Comparison of ENCODE assay signal across 8 mouse cellular contexts in the genomic region with DNA sequence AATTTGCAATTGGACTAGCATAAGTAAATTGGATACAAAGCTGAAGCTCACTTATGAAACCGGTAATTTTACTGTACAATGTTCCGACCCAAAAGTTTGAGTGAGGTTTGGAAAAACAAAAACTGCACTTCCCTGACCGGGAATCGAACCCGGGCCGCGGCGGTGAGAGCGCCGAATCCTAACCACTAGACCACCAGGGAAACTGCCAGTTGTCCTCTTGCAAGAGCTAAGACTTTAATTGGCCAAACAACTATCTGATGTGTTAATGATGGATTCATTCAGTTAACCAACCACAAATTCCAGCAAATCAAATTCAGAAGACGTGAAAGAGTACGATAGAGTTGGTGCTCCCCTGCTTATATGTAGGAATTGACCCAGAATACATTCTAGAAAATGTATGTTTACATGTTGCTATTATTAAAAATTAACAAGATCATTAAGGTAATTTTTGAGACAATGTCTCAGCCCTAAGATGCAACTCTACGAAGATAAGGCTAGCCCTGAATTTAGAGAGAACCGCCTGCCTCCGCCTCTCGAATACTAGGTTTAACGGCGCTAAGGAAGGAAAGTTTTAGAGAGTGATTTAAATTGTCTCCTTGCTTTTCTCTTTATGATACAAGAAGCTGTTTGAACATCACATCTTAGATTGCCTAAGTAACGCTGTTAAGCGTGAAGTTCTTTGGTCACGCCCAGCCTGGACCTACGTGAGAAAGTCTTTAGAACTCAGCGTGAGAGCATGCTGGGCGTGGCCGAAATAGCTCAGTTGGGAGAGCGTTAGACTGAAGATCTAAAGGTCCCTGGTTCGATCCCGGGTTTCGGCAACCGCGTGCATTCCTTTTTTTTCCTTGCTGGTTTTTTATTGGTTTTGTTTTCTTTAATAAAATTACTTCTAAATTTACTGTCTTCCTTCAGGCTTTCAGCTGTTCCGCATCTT. TPM values are rescaled to one million over a fixed set of nuclear protein-coding genes. Genes with fewer than 3 reads are reported as not detected.
DNase-seq lines count a peak whose midpoint lies in the region; ATAC-seq lines count a peak whose summit lies in the region.

No protein-coding gene starts in this region.

- H3K36me3 ChIP-seq in intestine, embryonic 16.5 days (ENCODE audit: control insufficient read depth, insufficient read depth, low read length): no peaks in the 10 kb centered on the region
- H3K36me3 ChIP-seq in midbrain, embryonic 10.5 days: no peaks in the 10 kb centered on the region

- no peak overlapping the region for H3K27ac ChIP-seq in intestine, embryonic 16.5 days (ENCODE audit: low read length)
- H3K27ac ChIP-seq in midbrain, embryonic 10.5 days (replicated peaks): 0 out of 2 replicates have a peak overlapping the region, but pooled peaks have one; percentile 33

- intact Hi-C loops in gastrocnemius, postnatal 36 days (cut with DNase I): loop anchor here (5.0 kb wide), 2 partner anchors 71 to 866 kb away; no protein-coding TSS in a partner anchor
- intact Hi-C loops in left cerebral cortex, postnatal 36 days (cut with DNase I): loop anchor here (2.0 to 10.0 kb wide), 3 partner anchors 40 to 864 kb away; a partner anchor contains a TSS

- peak overlapping the region; percentile 23; the same call in 1 of the 2 replicates for H3K9ac ChIP-seq in intestine, embryonic 16.5 days (ENCODE audit: low read depth, low read length)

- under 1% methylated on average over 32 of the region's 32 CpGs for WGBS in intestine, embryonic 16.5 days
- under 1% methylated on average over 32 of the region's 32 CpGs for WGBS in midbrain, embryonic 10.5 days

- no peaks in the 10 kb centered on the region for H3K27me3 ChIP-seq in intestine, embryonic 16.5 days (replicated peaks; ENCODE audit: control insufficient read depth, insufficient read depth, low read length)
- peaks cover 9% of the 10 kb centered on the region; the same call in 1 of the 2 replicates for H3K27me3 ChIP-seq in midbrain, embryonic 10.5 days (ENCODE audit: low read depth, poor library complexity, severe bottlenecking)

- H3K4me3 ChIP-seq in intestine, embryonic 16.5 days (ENCODE audit: low read length): peak overlapping the region; percentile 60
- peak overlapping the region; percentile 67 for H3K4me3 ChIP-seq in midbrain, embryonic 10.5 days

- peak overlapping the region; percentile 89 for H3K4me2 ChIP-seq in intestine, embryonic 16.5 days (ENCODE audit: low read depth, low read length)

- peak; percentile 92 for DNase-seq in adrenal gland, adult 2 months
- DNase-seq in embryo, embryonic 11 days: peak; percentile 91
- peak; percentile 84 to 92 for DNase-seq in gastrocnemius, postnatal 36 days
- peak; percentile 87 to 91 for DNase-seq in left cerebral cortex, postnatal 36 days (ENCODE audit: low spot score in 2 of 2)
- DNase-seq in midbrain, embryonic 10.5 days (ENCODE audit: low spot score): peak; percentile 92
- DNase-seq in right cerebral cortex, postnatal 36 days (ENCODE audit: low spot score in 2 of 2): peak; percentile 81 to 83
- DNase-seq in yolk sac, embryonic 10.5 days (ENCODE audit: low spot score): peak; percentile 88

- peak; percentile 84 for ATAC-seq in intestine, embryonic 16.5 days

- H3K4me1 ChIP-seq in intestine, embryonic 16.5 days (ENCODE audit: control insufficient read depth, insufficient read depth, low read length): peaks cover 2% of the 10 kb centered on the region; the same call in 1 of the 2 replicates
- H3K4me1 ChIP-seq in midbrain, embryonic 10.5 days: peaks cover 11% of the 10 kb centered on the region

- no peaks in the 10 kb centered on the region for H3K9me3 ChIP-seq in intestine, embryonic 16.5 days (ENCODE audit: control insufficient read depth, low read length)
- H3K9me3 ChIP-seq in midbrain, embryonic 10.5 days (replicated peaks): no peaks in the 10 kb centered on the region

RNA-seq across cellular contexts. Expression of a gene that starts 15.3 kb away (rescaled TPM):
- total RNA-seq in adrenal gland, adult 2 months (2021): not detected
- polyA plus RNA-seq in adrenal gland, adult 2 months (2012; rRNA removed): not detected in 2 replicates
- total RNA-seq in gastrocnemius, postnatal 36 days (2021): not detected
- polyA plus RNA-seq in intestine, embryonic 16.5 days (2015; fragmentation: Nextera tagmentation; extraction: Ambion mirVana): not detected in 2 replicates
- total RNA-seq in left cerebral cortex, postnatal 36 days (2021): not detected
- polyA plus RNA-seq in midbrain, embryonic 10.5 days (2016; fragmentation: Nextera tagmentation; extraction: Ambion mirVana): not detected in 2 replicates

RNA-seq across cellular contexts. Expression of a gene that starts 18.3 kb away (rescaled TPM):
- total RNA-seq in adrenal gland, adult 2 months (2021): 10 to 100 TPM; 47.9 to 52.0 TPM
- 170 and 180 TPM in 2 replicates for polyA plus RNA-seq in adrenal gland, adult 2 months (2012; rRNA removed)
- total RNA-seq in gastrocnemius, postnatal 36 days (2021): 10 to 100 TPM; 19.8 to 20.7 TPM
- polyA plus RNA-seq in intestine, embryonic 16.5 days (2015; fragmentation: Nextera tagmentation; extraction: Ambion mirVana): 119 and 122 TPM in 2 replicates
- 10 to 100 TPM; 34.0 TPM for total RNA-seq in left cerebral cortex, postnatal 36 days (2021)
- 146 and 162 TPM in 2 replicates for polyA plus RNA-seq in midbrain, embryonic 10.5 days (2016; fragmentation: Nextera tagmentation; extraction: Ambion mirVana)

RNA-seq across cellular contexts. Expression of a gene that starts 31.5 kb away (rescaled TPM):
- not detected for total RNA-seq in adrenal gland, adult 2 months (2021)
- not detected in 2 replicates for polyA plus RNA-seq in adrenal gland, adult 2 months (2012; rRNA removed)
- not detected for total RNA-seq in gastrocnemius, postnatal 36 days (2021)
- not detected in 2 replicates for polyA plus RNA-seq in intestine, embryonic 16.5 days (2015; fragmentation: Nextera tagmentation; extraction: Ambion mirVana)
- total RNA-seq in left cerebral cortex, postnatal 36 days (2021): not detected
- polyA plus RNA-seq in midbrain, embryonic 10.5 days (2016; fragmentation: Nextera tagmentation; extraction: Ambion mirVana): not detected in 2 replicates

RNA-seq across cellular contexts. Expression of a gene that starts 49.6 kb away (rescaled TPM):
- not detected for total RNA-seq in adrenal gland, adult 2 months (2021)
- polyA plus RNA-seq in adrenal gland, adult 2 months (2012; rRNA removed): not detected in 2 replicates
- not detected for total RNA-seq in gastrocnemius, postnatal 36 days (2021)
- polyA plus RNA-seq in intestine, embryonic 16.5 days (2015; fragmentation: Nextera tagmentation; extraction: Ambion mirVana): 0.04 TPM in 1 of 2 replicates, not detected in the other
- not detected for total RNA-seq in left cerebral cortex, postnatal 36 days (2021)
- polyA plus RNA-seq in midbrain, embryonic 10.5 days (2016; fragmentation: Nextera tagmentation; extraction: Ambion mirVana): 0.06 and 0.07 TPM in 2 replicates
